Mouse (Mus musculus) liver, embryonic 14.5 days (tissue): ENCODE measurements around the gene Auts2.

Source experiments
- CTCF ChIP-seq: IDR thresholded peaks from 2 replicates; pipeline ENCODE4 v1.5.1; 2016; ENCODE audit warnings: antibody characterized with exemption, low read depth, control low read depth
- EP300 ChIP-seq: IDR thresholded peaks from 2 replicates; pipeline ENCODE4 v1.6.1; 2016; ENCODE audit warnings: antibody characterized with exemption, low read depth

DNA sequence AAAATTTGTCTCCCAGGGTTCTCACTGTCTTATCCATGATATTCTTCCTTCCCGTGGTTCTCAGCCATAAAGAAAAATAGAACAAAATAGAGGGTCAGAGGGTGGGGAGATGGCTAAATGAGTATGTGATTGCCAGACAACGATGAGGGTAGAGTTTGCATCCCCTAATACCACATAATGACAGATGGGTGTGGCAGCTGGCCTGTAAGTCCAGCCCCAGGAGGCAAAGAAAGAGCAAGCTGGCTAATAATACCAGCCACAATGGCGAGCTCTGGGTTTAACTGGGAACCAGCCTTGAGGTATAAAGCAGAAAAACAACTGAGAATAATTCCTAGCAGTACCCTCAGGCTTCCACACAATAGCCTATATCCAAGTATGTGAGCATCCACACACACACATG is 1029.4 kb downstream of the Auts2 start:
- TF ChIP-seq CTCF (no peak), EP300 (no peak)
